Mouse (Mus musculus): ENCODE data around the gene Tex2.
A peak's percentile ranks its signal among the peaks of the same experiment; 100 is the strongest.
"Not testable (repeated sequence)": the region's sequence is repeated elsewhere in the genome, so short reads cannot be mapped to it uniquely, and the experiment has no call there.

Gene Tex2

DNA sequence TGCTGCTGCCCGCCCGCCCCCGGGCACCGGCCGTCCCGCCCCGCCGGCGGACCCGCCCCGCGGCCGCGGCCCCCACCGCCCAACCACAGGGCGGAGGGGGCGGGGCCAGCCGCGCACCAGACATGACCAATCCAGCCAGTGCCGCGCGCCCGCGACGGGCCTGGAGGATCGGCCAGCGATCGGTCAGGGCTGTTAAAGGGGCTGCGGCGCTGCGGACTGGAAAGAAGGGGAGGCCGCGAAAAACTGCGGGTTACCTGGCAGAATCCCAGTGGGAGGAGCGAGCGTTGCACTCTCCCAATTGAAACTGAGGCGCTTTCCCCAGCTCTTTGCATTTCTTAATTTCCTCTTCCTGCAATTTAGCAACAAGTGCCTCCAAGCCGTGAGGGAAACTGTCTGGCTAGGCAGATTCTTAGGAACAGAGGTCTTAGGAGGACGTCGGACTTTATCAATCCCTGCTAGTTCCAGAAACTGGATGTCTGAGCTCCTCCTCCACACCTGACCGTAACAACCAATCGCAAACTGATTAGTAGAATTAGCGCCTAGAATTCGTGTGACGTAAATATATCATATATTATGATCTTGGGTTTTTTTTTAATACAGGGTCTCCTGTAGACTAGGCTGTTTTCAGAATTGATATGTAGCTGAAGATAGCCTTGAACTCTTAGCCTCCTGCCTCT is at the start of gene Tex2:
Tex2 (minus strand) TSS at position 463 of the 677 bp plus-strand sequence.
- peak; percentile 93 for DNase-seq (ENCODE audit: low spot score)

DNA sequence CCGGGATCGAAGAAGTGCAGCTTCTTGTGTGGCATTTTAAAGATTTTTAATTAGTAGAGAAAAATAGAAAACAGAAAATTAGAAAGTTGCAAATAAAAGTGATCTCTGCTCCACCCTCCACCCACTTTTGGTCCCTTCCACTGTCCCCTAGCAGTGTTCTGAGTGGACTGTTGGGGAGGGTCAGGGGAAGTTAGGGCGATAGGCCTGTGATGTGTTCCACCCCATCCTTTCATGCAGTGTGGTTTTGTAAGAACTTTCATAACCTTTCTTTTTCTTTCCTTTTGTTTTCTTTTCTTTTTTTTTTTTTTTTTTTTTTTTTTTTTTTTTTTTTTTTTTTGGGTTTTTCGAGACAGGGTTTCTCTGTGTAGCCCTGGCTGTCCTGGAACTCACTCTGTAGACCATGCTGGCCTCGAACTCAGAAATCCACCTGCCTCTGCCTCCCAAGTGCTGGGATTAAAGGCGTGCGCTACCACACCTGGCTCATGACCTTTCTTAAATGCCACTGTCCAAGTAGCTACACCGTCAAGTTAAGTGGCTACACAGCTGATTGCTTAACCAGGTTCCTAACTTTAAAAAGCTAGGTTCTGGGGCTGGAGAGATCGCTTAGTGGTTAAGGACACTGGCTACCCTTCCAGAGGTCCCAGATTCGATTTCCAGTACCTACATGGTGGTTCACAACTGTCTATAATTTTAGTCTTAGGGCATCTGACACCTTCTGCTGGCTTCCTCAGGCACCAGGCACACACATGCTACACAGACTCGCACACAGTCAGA is 49.6 kb upstream of the Tex2 start:
- no peak for DNase-seq (ENCODE audit: low spot score)

DNA sequence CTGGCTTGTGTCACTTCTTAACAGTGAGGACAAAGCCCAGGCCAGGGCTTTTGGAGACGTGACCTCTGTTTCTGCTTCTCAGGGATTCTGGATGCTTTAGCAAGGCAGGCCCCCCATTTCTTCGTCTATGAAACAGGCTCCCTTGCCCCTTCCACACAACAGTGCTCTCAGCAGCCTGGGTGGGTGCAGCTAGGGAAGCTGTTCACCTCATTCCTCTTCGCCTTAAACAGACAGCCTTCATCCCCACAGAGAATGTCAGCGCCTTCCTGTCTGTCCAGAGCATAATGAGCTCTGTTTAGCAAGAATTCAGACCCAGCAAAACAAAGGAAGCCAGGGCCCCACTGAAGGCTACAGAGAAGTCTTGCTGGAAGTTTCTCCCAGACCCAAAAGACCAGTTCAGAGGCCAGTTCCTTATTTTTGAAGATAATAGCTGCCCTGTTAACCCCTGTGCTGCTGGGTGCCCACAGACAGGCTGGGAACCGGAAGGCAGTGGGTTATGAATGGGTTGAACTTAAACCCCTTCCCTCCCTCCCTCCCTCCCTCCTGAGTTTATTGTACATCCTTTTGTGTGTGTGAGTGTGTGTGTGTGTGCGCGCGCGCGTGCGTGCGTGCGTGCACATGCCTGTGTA is 47.3 kb upstream of the Tex2 start:
- DNase-seq (ENCODE audit: low spot score), result no peak

DNA sequence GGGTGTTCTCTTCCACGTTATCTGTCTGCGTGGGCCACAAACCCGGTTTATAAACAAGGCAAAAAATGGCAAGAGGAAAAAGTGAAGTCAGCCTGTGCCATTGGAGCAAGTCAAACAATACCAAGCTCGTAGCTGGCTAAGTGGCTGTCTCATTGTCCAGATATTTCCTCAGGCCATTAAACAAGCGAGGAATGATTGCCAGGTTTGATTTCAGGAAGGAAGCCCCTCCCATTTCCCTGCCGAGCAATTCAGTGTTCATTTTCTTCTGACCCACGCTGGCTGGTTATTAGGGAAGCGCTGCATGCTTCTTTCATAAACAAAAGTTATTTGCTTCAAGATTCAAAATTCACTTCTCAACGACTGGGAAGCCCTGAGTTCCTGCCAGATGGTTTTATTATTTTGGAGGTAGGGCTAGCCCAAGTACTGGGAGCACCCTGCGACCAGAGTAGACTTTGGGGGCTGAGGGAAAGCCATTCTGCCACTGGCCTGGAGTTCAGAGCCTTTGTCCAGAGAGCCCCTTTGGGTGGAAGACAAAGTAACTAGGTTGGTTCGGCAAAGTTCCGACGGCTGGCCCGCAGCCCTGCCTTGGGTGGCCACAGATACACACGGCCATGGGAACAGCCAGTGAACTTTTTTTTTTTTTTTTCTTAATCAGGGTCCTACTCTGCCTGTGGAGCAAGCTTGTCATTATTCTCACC is 46.5 kb upstream of the Tex2 start:
- no peak for DNase-seq (ENCODE audit: low spot score)

DNA sequence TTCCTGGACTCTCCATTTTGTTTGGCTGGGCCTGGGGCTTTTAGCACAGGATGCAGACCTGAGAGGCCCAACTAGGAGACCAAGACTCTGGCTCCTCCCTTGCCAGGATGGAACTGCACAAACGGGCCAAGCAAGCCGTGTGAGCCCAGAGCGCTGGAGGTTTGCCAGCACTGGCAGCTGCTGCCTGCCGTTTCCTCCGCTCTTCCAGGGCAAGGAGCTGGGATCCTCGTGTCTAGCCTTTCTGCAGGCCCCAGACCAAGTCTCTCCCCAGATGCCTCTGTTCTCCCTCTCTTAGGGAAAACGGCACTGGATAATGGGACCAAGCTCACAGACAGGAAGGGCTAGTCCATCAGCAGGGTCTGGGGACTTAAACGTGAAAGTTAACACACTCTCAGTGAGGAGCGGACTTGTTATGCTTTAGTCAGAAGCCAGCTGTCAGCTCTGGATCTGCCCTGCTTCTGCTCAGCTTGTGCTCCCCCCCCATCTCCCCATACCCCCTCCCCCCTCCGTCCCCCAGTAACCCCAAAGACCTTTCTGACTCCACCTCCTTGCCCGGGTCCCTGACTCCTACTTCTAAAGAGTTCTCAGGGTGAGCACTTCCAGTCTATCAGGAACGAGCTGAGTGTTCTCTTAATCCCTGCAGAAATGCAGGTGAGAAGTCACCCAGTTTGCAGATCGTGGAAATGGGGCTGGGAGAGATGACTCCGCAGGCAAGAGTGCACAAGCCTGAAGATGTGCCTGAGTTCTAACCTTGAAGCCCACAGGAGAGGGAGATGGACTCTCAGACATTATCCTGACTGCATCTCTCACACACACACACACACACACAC is 45.0 kb upstream of the Tex2 start:
- DNase-seq (ENCODE audit: low spot score), result no peak

DNA sequence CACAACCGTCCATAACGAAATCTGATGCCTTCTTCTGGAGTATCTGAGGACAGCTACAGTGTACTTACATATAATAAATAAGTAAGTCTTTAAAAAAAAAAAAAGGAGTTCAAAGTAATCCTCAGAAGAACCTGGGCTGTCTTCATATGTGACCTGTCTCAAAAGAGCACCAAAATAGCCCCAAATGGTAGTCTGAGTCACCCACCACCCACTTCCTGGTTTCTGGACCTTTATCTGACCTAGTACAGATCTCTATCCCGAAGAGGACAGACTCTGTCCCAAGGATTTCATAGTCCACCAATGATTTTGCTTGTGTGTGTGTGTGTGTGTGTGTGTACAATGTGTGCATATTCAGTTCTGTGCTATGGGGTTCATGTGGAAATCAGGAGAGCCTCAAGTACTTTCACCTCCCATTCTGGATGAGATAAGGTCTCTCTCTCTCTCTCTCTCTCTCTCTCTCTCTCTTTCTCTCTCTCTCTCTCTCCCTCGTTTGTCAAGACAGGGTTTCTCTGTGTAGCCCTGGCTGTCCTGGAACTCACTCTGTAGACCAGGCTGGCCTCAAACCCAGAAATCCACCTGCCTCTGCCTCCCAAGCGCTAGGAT is 43.8 kb upstream of the Tex2 start:
- DNase-seq (ENCODE audit: low spot score), result not testable (repeated sequence)

DNA sequence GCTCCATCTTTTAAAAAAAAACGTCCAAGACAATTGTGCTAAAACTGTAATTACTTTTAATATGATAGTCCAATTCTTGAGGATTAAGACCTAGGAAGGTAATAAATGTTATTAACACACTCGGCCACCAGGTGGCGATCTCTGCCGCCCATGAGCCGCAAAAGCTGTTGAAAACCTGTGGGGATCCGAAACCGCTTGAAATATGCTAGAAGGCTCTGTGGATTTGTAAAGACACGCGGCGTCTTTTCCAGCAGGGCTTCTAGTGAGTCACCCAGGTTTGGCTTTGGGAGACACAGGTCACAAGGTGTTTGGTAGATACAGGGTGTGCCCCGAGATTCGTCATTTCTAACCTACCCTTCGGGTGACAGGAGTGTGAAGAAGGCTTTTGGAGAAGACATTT is 35.1 kb upstream of the Tex2 start:
- DNase-seq (ENCODE audit: low spot score), result peak; percentile 41

DNA sequence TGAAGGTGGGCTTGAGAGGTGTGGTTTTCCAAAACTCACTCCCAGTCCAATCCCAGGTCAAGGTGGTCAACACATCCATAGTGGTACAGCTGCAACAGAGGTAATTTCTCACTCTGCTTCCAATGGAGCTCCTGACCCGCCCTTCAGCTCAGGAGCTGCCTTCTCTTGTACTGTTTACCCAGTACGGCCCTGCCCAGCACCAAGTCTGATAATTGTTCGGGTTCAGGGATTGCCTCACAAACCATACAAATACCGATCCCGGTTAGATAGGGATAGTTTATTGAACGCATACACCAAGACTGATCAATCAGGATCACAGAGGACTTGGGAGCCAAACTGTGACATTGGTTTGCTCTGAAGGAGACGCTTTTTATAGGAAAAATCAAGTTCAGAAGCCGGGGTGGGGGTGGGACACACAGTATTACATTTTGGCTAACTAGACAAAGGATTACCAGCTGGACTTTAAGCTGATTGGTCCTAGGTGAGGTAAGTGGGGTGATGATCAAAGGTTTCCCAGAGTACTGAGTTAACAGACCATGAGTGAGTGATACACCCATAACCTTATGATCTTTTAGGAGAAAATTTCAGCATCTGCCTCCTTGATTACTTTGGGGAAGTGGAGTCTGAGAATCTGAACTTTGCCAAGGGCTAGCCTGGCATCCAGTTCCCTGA is 29.9 kb upstream of the Tex2 start:
- no peak for DNase-seq (ENCODE audit: low spot score)

DNA sequence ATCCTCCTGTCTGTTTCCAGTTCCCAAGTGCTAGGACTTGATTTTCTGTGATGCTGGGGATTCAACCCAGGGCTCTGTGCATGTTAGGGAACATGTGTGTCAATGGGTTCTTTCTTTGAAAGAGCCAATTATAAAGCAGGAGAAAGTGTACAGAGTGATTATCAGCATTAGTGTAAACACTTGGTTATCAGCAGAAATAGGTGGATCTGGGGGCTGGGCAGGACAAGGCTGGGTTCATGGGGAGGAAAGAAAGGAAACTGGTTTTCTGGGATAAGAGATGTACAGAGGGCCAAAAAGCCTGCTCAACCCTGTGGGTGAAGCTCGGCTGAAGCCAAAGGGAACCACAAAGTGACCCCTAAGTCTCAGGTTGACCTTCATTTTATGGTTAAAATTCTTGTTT is 28.4 kb upstream of the Tex2 start:
- DNase-seq (ENCODE audit: low spot score), result no peak

DNA sequence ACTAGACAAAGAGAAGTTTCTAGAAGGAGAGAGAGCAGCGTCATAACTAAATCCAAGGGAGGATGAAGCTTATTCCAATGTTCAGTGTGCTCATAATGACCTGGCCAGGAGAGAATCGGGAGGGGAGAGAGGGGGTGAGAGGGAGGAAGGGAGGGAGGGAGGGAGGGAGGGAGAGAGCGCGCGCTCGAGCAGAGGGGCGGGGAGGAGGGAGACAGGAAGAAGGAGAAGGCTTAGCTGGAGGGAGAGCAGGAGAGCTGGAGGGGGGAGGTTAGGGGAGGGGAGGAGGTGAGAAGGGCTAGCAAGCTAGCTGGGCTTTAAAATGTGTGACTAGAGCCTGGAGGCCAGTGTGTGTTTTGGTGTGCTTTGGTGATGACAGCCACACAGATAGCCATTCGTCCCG is 26.8 kb upstream of the Tex2 start:
- no peak for DNase-seq (ENCODE audit: low spot score)

DNA sequence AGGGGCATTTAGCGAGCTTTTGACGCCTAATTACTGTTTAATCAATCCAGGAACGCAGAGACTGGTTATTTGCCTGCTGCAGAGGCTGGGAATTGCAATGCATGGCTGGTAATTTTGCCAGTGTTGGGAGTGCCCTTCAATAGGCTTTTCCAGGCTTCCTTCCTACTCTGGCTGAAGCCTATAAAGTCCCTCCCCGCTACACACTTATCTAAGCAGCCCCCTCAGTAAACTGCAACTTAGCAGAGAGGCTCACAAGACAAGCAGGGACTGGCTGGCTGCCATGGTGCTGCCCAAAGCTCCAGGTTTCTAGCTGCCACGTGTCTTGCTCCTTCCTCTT is 26.1 kb upstream of the Tex2 start:
- DNase-seq (ENCODE audit: low spot score), result no peak

DNA sequence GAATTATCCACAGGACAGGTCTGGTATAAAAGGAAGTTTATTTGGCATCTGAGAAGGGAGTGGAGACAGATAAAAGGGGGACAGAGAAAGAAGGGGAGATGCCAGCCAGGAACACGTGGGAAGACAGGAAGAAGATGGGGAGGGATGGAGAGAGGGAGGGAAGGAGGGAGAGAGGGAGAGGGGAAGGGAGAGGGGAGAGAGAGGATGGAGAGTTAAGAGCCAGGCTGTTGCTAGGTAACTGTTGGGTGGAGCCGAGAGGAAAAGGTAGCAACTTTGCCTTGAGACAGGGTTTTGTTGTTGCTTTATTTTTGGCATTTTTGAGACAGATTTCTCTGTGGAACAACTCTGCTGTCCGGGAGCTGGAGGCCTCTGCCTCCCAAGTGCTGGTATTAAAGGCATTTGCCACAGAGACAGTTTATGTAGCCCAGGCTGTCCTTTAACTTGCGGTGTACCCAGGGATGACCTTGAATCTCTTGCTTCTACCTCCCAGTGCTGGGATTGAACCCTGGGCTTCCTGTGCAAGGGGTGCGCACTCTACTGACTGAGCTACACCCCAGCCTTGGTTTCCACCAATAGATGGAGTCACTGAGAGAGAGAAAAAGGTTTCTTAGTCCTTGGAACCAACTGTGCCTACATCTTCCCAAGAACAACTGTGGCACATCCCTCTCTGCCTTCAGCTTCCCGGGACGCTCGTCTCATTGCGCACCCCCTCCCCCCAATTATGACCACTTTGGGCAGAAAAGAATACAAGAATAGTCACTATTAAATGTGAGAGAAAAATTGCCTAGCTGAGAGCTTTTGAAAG is 25.5 kb upstream of the Tex2 start:
- DNase-seq (ENCODE audit: low spot score), result no peak

DNA sequence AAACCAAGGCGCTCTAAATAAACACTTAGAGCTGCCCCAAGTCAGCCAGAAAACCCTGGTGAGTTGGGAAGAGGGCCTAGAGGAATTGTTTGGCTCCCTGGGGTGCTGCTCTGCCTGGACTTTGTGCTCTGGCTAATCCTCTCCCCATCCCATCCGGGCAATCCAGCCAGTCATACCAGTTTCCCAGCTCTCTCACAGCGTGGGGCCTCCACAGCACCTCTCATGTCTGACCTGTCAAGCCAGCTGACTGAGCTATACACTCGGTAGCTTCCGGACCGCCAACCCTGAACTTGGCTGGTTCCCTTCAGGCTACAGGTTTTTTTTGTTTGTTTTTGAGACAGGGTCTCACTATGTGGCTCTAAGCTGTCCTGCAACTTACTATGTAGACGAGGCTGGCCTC is 24.5 kb upstream of the Tex2 start:
- no peak for DNase-seq (ENCODE audit: low spot score)

DNA sequence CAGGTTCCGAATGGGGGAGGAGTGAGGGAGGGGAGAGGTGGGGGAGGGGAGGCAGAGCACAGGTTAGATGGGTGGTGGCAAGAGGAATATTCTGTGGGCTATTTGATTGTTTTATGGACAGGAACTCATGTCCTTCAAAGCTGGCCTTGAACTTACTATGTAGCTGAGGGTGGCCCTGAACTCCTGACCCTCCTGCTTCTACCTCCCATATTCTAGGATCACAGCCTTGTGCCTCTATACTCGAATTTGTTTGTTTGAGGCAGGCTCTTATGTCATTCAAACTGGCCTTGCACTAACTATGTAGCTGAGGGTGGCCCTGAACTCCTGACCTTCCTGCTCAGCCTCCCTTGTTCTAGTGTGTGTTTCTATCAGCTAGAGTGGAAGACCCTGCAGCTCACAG is 22.7 kb upstream of the Tex2 start:
- no peak for DNase-seq (ENCODE audit: low spot score)

DNA sequence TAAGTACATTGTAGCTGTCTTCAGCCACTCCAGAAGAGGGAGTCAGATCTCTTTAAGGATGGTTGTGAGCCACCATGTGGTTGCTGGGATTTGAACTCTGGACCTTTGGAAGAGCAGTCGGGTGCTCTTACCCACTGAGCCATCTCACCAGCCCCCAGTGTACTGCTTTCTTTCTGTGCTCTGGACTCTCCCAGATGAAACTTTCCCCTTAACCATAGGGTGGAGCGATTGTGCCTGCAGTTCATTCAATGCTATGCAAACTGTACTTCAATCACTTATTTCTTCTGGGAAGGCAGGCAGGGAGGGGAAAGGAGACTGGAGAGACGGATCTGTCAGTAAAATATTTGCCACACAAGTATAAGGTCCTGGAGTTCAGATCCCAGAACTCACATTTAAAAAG is 21.0 kb upstream of the Tex2 start:
- DNase-seq (ENCODE audit: low spot score), result not testable (repeated sequence)

DNA sequence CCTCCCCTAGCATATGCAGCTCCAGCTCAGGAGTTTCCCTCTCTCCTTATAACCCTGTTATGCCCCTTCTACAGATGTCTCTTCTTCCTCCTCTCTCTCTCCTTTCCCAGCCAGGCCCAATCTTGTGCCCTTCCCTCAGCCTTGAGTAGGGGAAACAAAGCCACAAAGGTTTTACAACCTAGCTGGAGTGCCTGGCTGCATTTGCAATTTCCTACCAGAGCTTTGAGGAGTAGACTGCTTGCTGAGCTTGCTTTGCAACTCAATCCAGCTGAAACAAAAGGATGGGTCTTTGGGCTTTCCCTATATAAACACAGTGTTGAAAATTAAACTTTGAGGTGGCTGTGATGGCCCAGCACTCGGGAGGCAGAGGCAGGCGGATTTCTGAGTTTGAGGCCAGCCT is 20.2 kb upstream of the Tex2 start:
- DNase-seq (ENCODE audit: low spot score), result no peak

DNA sequence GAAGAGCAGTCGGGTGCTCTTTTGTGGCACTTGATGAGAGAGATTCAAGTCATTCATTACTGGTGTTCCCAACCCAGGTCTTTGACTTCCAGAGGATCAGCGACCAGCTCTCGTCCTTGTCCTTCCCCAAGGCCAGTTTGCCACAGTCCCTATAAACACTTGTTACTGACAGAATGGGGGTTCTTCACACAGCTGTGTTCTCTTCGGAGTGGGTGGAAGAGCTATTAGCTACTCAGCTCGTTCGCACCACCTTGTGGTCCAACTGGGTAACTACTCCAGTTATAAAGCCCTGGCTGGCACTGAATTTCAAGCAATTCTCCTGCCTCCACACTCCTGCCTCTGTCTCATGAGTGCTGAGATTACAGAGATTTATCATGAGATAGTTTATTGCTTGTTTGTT is 14.5 kb upstream of the Tex2 start:
- DNase-seq (ENCODE audit: low spot score), result no peak

DNA sequence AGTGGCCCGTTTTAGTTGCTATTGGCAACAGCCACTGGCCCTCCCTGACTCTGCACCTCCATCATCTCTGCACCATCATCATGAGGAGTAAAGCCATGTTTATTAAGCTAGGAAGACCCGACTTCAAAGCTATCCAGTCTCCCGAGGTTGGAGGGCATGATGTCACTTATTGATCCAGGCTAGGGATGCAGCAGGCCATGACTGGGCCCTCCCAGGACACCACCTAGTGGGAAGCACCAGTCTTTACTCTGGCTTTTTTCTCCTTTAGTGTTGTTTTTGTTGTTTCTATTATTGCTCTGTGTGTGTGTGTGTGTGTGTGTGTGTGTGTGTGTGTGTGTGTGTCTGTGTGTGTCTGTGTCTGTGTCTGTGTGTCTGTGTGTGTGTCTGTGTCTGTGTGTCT is 12.4 kb upstream of the Tex2 start:
- no peak for DNase-seq (ENCODE audit: low spot score)

DNA sequence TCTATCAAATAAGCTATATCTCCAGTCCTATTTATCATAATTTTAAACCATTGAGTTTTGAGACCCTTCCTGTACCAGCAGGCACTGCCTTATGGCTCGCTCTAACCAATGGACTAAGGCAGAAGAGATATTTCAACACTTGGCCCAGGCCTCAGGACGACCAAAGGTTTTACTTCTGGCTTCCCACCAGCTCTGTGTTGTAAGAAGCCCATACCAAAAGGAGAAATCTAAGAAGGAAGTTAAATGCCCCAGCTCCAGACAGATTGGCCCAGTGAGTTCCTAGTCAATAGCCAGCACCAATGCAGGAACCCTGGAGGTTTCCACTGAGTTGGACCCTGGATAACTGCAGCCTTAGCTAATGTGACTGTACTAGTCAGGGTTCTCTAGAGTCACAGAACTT is 10.4 kb upstream of the Tex2 start:
- no peak for DNase-seq (ENCODE audit: low spot score)

DNA sequence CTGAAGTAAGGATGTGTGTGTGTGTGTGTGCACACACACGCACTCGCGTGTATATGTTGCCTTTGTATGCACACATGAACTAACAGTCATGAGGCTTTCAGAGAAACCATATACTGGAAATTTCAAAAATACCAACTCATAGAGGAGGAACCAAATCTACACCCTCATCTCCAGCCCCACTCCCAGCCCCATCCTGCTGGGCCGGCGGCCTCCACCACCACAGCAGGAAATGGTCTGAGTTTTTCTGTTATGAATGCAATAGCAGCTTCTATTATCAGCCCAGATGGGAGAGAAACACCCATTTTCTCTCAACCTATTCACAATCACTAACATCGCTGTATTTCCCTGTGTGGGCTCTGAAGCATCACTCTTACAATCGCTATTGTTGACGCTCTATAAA is 8.8 kb upstream of the Tex2 start:
- DNase-seq (ENCODE audit: low spot score), result no peak
